Mouse (Mus musculus): ENCODE data around the gene Nudt22.

The Nudt22 gene

GRCm38 (mm10) chr19:6949951-6950350 lies 46.0 kb downstream of the Nudt22 start:
- WGBS, result 46% methylated on average over 5 of the region's 5 CpGs

- 94% methylated on average over 5 of the region's 5 CpGs for WGBS
These were observed 46.4 kb downstream of the Nudt22 start for GRCm38 (mm10) chr19:6949532-6949931.

- 64% methylated on average over 4 of the region's 4 CpGs for whole genome bisulfite sequencing
These were observed 47.7 kb downstream of the Nudt22 start for GRCm38 (mm10) chr19:6948186-6948585.

GRCm38 (mm10) chr19:6947742-6948141 lies 48.2 kb downstream of the Nudt22 start:
- WGBS, result 62% methylated on average over 4 of the region's 4 CpGs

- 88% methylated on average over 6 of the region's 6 CpGs for WGBS
These were observed 52.2 kb downstream of the Nudt22 start for GRCm38 (mm10) chr19:6943709-6944108.
